Mouse (Mus musculus): ENCODE measurements around the gene Il15.

The Il15 gene

DNA sequence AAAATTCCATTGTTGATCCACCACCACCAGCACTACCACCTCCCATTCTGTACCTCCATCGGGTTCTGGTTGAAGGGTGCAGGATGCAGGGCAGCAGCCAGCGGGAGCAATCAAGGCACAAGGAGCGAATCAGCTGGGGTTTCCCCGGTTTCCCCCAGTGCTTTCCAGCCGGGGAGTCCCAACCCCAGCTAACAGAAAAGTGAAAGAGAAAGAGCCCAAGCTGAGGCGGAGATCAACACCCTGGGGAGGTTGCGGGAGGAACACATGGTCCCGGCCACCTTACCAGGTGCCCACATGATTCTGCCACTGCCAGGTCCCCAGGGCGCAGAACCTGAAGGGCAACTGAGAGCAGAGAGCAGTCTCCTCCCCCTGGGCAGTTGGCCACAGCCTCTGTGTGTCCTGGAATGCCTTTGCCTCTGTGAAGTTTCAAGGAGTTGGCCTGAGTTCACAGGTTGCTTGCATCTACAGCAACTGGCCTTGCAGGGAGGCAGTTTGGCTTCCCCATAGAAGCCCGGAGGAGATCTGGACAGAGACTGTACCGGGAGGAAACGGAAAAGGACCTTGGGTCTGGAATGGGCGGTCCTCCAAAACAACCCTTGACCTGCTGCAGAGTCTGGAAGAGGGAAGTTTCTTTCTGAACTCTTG is at the start of gene Il15:
TSS of gene Il15 (minus strand) at position 537 of the 645 bp plus-strand sequence.
- peak; percentile 92 for DNase-seq

DNA sequence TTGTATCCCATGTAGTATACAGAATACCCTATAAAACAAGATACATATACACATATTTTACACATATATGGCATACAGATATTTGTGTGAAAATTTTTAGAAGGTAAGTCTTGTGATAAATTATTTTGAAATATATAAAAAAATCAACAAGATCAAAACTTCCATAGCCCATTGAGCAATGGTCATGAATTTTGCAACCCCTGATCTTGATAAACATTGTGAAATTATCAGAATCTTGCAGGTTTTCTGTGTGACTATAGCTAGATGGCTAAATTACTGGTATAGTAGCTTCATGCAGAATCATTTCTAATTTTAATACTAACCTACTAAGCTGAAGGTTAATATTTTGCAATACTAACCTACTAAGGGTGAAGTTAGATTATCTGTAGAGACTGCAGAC is 41.9 kb upstream of the Il15 start:
- DNase-seq: no peak

DNA sequence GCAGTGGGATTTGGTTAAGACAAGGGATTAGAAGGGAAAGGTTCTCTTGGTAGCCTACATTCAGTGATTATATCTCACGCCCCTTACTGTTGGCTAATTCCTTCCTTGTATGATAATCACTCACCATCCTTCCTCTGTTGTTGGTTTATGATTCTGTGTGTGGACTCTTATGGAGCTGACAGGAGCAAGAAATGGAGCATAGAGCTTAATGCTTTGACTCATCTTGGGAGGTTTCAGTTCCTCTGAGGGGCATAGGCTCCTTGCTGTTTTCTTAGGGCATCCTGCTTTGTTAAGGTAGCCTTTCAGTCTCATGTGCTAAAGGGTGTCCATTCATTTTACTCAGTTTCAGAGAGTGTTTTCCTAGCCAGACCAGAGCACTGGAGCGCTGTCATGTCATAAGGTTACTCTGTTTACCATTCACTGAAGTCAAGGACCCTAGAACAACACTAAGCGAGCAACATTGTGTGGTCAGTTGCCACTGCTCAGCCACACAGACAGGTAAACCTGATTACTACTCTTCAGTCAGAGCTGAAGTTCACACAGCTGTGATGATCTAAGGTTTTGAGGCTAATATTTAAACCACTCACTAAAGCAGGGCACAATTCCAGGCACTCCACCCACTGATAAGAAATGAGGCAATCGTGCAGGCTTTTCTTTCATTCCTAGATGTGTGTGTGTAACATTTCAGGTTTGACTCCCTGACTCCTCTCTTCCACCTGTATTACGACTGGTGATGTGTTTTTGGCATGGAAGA is 13.7 kb upstream of the Il15 start:
- DNase-seq: peak; percentile 38

DNA sequence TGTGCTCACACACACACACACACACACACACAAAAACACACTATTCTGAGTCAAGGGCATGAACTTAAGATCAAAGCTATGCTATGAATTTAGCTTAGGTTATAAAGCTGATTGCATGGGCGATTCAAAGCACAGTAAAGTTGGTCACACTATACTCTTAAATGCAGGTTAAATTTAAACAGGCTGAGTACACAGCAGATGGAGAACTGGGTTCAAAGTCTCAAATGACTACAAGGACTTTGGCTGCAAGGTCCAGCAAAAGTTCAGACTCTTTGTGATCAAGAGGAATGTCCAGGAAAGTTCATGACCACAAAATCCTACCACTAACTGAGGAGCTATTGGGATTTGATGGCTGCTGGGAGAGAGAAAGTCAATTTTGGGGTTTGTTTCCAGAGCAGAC is 12.5 kb upstream of the Il15 start:
- DNase-seq: peak; percentile 35

DNA sequence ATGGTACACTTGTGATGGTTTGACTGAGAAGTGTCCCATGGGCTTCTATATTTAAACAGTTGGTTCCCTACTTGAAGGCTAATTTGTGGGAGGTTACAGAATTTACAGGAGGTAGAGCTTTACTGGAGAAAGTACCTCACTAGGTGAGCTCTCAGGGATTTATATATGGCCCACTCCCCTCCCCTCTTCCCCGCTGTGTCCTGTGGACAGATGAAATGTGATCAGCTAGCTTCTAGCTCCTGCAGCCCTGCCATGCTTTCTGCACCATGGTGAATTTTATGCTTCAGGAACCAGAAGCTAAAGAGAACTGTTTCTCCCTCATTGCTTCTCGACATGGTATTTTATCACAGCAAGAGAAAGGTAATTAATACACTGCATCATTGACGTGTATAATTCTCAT is 7.1 kb upstream of the Il15 start:
- DNase-seq: no peak

DNA sequence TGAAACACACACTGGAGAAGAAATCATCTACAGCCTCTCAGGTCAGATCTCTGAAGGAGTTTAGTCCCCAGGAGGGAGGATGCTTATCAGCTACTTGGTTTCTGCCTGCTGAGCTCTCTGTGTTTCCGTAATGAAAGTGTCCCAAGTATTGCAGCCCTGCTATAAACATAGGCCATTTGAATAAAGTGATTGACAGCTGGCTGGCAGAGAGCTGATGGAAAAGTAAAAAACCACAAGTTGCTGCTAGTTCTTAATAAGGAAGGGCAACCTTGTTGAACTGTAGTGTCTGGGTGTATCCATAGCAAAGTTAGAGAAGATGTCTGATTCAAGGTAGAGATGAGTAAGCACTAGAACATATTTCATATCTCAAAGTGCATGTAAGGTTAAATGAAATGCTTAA is 4.0 kb upstream of the Il15 start:
- no peak for DNase-seq

DNA sequence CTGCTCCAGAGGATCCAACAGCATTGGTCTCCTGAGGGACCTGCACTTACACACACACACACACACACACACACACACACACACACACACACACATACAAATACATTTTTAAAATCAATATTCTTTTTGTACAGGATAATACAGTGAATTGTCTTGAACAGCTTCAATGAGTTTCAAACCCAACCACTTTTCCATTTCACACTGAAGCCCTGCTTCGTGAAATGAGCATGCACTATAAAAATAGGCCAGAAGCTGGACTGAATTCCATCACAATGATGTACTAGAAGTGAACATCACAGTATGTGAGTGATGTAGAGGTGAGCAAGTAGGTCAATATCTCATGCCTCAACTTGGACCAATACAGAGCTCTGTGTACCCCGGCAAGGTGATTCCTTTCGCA is 1.0 kb upstream of the Il15 start:
- no peak for DNase-seq

DNA sequence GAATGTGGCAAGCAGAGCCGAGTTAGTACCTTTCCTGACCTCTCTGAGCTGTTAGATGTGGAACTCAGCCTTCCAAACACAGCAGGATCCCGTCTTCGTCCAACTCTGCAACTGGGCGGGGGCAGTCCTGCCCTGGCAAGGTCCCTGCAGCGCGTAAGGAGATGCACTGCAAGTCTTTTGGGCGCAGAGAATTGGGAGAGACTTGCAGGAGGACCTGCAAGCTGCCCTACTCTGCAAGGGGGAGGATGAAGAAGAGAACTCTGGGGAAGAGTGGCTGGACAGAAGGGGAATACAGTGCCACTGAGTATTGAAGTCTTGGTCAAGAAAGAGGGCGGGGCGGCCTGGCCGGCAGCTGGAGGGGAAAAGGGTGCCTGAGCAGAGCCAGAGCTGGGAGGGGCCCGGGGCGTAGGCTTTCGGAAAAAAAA is 749 bp downstream of the Il15 start:
- peak; percentile 82 for DNase-seq

DNA sequence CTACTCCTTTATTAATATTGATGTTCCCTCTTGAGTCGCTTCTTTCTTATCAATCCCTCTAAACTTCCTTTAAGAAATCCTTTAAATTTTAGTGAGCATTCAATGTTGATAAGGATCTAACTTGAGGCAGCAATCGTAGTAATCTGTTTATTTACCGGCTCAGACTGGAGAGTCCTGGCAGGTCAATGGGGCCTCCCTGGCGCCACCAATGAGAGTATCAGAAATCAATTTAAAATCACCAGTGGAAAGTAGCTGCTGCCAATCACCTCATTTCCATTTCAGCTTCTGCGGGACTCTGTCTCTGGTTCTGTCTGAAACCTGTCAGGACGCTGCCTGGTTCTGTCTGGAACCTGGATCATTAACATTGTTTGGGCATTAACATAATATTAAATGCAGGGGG is 1.5 kb downstream of the Il15 start:
- DNase-seq: peak; percentile 47

DNA sequence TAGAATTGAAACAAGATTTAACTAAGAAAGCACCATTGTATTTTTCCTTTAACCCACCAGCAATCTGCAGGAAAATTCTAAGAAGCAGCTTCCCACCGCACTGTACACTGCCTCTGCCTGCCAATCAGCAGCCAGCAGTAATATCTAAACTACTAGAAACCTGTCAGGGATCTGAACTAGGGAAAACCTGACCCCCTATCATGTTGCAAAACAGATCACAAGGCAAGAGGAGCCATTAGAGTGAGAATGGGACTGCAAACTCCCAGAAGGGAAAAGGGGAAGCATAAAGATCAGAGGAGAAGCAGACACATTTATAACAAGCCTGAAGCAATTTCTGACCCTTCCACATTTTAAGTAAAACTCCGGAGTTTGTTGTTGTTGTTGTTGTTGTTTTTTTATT is 2.0 kb downstream of the Il15 start:
- DNase-seq: no peak

DNA sequence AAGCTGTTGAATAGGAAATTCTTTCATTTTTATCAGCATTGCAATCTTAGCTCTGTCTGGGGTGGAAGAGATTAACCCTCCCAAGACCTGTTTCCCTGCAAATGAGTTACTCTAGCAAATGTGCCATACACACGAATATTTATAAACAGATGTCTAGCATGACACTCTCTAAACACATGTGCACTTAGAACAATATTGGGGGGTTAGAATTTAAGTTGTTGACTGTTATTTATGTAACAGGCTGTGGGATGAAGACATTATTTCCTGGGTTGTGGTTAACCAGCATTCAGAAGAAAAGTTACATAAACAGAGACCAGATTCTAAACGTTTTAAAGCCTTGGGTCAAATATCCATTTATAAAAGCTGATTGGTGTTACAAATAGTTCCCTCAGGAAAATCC is 2.6 kb downstream of the Il15 start:
- no peak for DNase-seq

DNA sequence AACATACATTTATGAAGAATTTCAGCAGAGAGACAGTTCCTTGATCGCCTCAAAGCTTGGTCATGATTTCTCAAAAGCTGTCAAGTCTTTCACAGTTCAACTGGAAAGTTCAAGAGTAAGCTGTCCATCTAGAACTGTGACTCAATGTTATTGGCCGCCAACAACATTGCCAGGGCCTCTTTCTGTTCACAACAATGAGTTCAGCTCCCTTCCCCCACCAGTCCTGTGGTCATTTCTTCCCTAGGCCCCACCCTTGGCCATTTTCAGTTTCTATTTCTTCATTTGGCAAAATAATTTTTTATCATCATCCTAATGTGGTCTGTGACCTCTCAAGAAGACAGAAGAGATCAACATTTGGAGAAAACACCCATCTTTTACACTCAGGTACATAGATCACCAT is 4.5 kb downstream of the Il15 start:
- DNase-seq: no peak

DNA sequence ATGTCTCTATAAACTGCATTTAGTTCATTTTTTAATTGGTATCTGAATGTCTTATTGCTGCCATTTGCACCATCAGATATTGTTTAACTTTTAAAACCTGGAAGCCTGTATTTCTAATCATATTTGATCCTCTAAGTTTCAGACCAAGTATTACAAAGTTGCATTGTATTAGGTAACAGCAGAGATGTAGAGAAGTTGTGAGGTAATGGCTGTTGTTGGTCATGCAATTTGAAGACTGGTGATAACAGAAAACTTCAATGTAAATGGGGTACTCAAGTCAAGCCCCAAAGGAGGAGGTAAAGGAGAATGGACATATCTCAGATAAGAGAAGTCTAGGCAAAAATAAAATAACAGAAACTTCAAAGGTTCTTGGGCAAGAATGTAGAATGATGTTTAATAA is 11.8 kb downstream of the Il15 start:
- no peak for DNase-seq

DNA sequence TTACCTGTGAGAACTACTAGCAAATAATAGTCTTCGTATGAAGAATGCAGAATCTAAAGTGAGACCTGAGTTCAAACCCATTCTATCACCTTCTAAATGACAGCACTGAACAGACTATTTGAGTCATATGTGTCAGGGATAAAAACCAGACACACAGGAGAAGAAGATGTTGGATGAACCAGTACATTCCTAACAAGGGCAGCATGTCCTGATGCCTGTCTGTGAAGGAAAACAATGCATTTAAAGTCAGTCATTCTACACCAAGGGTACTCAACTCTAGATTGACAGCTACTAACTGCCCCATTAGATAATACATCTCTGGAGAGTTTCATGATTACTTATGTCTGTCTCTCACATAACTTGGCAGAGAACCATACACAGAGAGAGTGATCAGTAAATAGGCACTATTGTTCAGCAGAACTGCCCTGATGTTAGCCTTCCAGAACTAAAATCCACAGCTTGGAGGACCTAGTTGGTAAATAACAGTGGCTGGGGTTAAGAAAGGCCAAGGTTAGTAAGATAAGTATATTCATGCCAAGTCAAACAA is 14.6 kb downstream of the Il15 start:
- no peak for DNase-seq

DNA sequence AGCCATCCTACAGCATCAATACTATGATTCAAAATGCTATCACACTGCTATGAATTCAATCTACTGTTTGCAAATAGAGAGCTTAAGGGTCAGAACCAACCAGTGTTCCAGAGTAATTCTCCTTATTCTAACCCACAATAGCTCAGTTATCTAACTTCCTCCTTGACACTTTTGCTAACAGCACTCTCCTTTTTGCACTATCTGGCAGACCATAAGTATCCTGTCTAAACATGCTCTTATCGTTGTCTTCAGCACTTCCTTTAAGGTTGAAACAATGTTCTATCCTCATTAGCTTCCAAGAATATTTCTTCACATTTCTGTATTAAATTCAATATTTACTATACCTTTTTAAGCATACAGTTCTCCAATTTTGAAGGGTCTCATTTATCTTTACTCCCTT is 15.4 kb downstream of the Il15 start:
- DNase-seq: no peak

DNA sequence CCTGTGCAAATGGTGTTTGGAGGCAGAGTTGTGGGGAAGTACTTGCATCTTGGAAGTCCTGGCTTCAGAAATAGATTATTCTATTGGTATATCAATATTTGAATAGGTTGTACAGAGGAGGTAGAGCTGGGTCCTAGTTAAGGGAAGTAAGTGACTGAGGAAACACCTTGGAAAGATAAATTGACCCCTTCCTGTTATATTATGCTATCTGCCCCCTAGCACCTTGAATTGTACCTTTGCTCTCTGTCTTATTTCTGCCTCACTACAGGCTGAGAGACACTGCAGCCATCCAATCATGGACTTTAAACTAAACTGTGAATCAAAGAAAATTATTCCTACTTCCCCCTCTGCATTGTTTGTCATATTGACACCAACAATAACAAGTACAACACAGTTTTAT is 17.2 kb downstream of the Il15 start:
- DNase-seq: no peak

DNA sequence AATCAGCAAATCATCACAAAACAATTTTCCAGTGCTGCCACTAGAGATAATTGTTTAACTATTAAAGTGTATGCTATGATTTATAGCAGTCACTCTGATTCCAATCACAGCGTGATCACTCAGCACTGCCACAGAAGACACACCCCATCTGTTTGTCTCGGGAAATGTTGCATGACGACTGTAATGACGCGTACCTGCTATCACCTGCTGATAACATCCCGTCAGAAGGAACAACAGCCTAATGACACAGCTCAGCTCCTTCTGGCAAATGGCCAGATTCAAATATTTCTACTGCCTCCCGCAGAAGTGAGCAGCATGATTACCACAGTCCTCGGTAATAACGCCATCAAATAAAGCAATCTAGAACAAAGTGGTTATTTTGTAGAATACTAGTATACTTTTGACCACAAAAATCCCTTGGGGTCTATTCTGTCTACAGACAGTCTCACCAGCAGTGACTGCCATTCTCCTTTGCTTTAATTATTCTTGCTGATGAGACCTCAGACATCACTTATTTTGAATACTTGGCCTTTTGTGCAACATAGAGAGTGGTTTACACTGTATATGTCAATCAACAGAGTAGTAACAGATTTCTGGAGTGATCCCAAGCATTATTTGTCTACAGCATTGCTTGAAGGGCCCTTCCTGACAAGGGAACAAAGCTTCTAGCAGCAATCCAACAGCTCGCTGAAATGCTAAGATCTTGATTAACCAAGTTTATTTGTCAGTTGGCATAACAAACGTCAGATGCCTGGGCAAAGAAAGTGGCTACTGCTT is 18.4 kb downstream of the Il15 start:
- DNase-seq: no peak

DNA sequence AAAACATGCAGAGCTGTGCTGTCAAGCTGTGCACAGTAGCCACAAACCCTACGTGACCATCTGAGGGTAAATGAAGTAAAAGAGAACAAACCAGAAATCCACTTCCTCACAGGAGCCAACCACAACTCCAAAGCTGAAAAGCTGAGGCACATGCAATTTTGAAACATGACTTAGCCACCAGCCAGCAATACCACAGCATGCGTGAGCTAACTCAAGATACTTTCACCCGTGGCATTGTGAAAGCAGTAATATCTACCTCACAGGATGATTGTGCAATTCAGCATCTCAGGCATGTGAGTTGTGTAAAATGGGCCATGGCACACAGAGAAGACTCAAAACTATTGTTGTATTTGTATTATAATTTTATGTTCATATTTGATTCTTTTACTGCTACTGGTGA is 19.7 kb downstream of the Il15 start:
- DNase-seq: no peak

DNA sequence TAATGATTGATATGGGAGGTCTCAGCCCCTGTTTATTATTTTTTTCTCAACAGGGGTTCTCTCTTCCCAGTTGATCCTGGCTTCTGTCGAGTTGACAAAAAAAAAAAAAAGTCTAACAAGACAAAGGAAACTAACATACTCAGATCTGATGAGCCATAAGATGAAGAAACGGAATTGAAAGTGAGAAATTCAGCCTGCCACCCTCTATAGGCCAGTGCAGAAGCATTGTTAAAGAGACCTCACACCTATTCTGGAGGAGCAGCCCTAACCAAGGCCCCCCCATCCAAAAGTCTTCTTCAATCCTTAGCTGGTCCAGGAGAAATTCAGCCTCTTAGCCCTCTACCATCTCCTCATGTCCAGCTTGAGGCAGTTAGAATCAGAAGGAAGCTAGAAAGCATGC is 20.7 kb downstream of the Il15 start:
- DNase-seq: no peak

DNA sequence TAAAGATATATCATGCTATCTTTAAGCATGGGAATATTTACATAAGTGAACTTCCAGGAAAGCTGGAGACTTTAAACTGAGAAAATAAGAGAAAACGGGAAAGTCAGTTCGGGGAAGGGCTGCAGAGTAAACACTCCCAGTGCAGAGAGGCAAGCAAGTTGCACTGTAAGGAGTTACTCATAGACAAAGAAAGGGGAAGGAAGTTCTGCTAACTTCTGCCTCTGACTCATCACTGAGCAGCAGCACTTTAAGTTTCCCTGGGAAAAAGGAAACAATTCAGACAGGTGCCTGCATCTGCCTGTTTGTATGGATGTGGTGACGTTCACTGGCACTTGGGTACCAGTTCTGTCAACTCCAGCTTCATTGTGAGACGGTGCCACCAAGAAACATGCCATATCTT is 28.6 kb downstream of the Il15 start:
- no peak for DNase-seq

DNA sequence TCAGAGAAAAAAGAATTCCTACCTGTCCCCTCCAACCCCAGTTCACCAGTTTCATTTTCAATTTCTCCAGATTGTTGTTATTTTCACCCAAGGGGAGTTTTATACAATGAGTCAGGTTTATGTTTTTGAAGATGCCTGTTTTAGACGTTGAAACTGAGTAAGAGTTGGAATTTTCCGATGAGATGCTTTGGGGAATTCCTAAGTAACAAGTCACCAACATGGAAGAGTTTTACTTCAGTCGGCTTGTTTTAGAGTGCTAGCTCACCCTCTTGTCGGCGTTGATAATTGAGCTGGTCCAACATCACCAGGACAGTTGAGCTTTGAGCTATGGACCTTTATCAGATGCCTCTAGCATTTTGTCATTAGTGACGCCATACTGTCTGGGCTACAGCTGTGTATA is 30.2 kb downstream of the Il15 start:
- no peak for DNase-seq

DNA sequence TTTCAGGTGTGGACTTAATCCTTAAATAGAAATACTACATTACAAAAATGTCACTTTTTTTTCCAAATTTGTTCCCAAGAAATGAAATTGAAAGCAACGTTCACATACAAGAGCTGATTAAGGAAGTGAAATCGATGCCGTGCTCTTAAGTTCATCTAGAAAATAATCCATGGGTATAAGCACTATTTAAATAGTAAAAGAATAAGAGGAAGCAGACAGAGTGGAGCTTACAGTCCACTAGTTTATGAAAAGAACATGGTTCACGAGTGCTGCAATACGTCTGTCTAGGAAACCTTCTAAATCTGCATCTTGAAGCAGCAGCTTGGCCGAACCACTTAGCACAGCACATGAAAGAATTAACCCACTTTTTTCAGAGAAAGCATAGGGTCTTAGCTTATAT is 32.4 kb downstream of the Il15 start:
- DNase-seq: no peak

DNA sequence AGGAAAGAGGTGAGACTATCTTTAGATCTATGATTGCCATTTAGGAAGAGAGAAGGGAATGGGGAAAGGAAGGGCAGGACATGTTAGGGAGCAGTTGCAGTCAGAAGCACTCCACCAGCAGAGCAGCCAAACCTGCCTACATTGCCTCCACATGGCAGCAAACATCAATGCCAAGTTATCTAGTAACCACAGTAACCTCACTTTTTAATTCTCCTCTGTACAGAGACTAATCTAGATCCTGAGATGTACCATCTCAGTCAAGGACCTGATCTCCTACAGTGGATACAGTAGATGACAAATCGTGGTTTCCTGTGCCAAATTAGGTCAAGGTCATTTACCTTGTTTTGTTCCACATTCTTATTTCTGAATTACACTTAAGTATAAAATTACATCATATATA is 42.0 kb downstream of the Il15 start:
- no peak for DNase-seq

DNA sequence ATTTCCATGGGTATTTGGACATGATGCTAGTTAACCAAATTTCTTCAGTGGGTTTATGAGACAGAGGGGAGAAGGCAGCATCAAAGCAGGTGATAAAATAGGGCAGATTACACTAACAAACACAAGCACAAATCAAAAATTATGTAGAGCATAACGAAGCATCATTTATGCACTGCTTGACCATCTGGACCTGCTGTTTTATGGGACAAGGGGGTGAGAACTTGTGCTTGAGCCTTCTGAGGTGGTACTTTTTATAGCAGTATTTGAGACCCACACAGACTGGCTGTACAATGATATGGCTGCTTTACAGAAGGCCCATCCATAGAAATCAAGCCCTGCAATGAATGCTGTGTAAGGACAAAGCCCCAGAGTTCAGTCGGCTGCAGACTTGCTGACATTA is 46.9 kb downstream of the Il15 start:
- no peak for DNase-seq

Data from kidney, adult 18-20 months (tissue).